8 mouse cellular contexts compared by ENCODE assay signal in genomic region chr16:17928087-17928580, GRCm38 (mm10). TPM values are rescaled to one million over a fixed set of nuclear protein-coding genes. Genes with fewer than 3 reads are reported as not detected.
A peak's percentile ranks its signal among the peaks of the same experiment; 100 is the strongest.
DNase-seq lines count a peak whose midpoint lies in the region.

Slc25a1 (minus strand) TSS chr16:17928219.

- intact Hi-C loops in gastrocnemius, postnatal 14 days (cut with DNase I; ENCODE audit: low total_unique reads), result no loop called here

- peak; percentile 91 for DNase-seq in adrenal gland, adult 2 months
- peak; percentile 91 for DNase-seq in embryo, embryonic 11 days
- peak; percentile 67 for DNase-seq in gastrocnemius, postnatal 14 days
- peak; percentile 24 for DNase-seq in hindlimb bud, embryonic 11.5 days (ENCODE audit: extremely low spot score, low read depth, low spot score)
- DNase-seq in left cerebral cortex, adult 18-20 months (ENCODE audit: low spot score in 2 of 2), result peak; percentile 73 to 85
- DNase-seq in lung, postnatal 36 days, result peak; percentile 87
- peak; percentile 88 for DNase-seq in right cerebral cortex, adult 18-20 months
- DNase-seq in urinary bladder, postnatal 25 days (ENCODE audit: low spot score), result peak; percentile 83

RNA-seq across cellular contexts. Expression of gene Slc25a1, which starts in this region (rescaled TPM):
- total RNA-seq in adrenal gland, adult 2 months (2021), result 100 to 1,000 TPM; 215 to 471 TPM
- 601 and 791 TPM in 2 replicates for polyA plus RNA-seq in adrenal gland, adult 2 months (2012; rRNA removed)
- total RNA-seq in gastrocnemius, postnatal 14 days (2021), result 1 to 10 TPM; 4.9 to 7.7 TPM
- 10 to 100 TPM; 39.9 to 41.8 TPM for total RNA-seq in left cerebral cortex, adult 18-20 months (2021)

Comparison
In these comparisons a context has a peak if more than half of its experiments do, and no peak if none do; other contexts are left out.
1. Peak in every context shown above with its lines: DNase-seq.
2. RNA of gene Slc25a1 (total RNA-seq): 215 to 471 TPM in adrenal gland, adult 2 months; 39.9 to 41.8 TPM in left cerebral cortex, adult 18-20 months and 4.9 to 7.7 TPM in gastrocnemius, postnatal 14 days; every median in the first group is over 4 times any median in the second.
3. DNase-seq: peak in every context shown above with its lines; median percentile 91 in adrenal gland, adult 2 months; 91 in embryo, embryonic 11 days; 88 in right cerebral cortex, adult 18-20 months; 87 in lung, postnatal 36 days; 83 in urinary bladder, postnatal 25 days; 79 in left cerebral cortex, adult 18-20 months; 67 in gastrocnemius, postnatal 14 days; 24 in hindlimb bud, embryonic 11.5 days.